Mouse (Mus musculus): ENCODE measurements around the gene Fam160b1.

Gene Fam160b1

DNA sequence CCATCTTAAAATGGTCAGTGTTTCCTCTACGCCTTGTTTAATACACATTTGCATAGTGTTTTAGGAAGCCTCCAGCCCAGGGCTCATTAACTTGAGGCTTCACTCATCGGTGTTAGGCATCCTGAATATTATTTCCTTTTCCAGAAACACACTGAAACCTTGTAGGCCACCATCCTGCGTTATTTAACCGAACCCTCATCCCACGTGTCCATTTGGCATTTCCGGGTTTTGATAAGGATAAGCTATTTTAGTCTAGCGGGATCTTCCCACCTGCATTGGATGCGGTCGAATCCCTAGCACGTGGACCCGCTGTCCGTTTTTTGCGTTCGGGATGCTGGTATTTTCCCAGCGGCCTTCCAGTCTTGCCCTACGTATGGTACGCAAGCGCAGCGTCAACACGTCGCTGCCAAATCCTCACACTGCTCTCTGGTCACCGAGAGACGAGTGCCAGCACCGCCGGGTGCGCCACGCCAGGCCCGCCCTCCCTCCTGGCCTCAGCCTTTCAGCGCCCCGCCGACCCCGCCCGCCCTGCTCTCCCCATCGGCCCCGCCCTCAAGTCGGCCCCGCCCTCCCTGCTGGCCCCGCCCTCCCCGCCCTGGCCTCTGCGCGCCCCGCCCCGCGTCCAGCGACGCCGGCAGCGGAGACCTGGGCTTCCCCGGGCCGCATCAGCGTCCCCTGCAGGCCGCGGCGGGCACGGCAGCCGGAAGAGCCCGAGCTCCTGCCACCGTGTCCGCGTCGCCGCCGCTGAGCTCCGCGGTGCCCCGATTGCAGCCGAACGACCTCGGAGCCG lies at the start of gene Fam160b1:
TSS of gene Fam160b1 (plus strand) at position 340 of the 790 bp plus-strand sequence.
- peak; percentile 90 for DNase-seq (ENCODE audit: low read depth, low spot score)

DNA sequence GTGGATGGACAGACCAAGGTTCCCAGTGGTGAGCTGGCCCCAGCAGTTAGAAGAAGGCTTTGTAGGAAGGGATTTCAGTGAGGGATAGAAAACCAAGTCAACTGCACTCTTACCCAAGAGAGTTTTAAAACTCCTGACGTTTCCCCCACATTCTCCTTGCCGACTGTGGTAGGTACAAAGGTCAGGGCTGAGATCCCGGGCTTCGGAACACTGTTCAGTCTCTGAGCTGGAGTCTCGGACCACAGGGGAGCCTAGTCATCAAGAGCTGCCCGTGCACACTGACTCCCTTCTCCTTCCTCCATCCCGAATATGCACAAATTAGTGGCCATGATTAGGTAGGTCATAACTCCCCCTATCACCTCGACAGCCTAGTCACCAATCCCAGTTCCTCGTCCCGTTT lies 47.3 kb upstream of the Fam160b1 start:
- no peak for DNase-seq (ENCODE audit: low read depth, low spot score)

DNA sequence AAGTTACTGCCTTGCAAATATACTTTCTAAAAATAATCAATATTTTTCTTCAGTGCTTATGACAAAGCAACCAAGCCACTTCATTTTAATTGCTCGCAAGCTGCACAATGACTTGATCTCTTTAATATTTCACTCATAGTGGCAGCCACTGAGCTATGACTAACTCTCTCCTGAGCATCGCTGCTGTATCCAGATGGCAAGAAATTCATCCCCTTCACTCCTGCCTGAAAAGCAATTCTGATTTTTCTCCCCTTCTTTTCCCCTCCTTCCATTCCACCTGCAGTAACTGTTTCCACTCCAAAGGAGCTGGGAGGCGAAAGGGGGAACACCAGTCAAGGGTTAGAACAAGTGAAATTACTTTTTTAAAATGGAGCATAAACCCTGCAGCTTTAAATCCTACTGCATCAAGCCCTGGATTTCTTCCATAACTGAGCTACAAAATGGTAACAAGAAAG lies 46.6 kb upstream of the Fam160b1 start:
- no peak for DNase-seq (ENCODE audit: low read depth, low spot score)

- no peak for DNase-seq (ENCODE audit: low read depth, low spot score)
Observed at GRCm38 (mm10) chr19:57314346-57315012, 46.0 kb upstream of the Fam160b1 start, which contains the start of gene Ablim1. TSS of gene Ablim1 (minus strand) at chr19:57314919.

DNA sequence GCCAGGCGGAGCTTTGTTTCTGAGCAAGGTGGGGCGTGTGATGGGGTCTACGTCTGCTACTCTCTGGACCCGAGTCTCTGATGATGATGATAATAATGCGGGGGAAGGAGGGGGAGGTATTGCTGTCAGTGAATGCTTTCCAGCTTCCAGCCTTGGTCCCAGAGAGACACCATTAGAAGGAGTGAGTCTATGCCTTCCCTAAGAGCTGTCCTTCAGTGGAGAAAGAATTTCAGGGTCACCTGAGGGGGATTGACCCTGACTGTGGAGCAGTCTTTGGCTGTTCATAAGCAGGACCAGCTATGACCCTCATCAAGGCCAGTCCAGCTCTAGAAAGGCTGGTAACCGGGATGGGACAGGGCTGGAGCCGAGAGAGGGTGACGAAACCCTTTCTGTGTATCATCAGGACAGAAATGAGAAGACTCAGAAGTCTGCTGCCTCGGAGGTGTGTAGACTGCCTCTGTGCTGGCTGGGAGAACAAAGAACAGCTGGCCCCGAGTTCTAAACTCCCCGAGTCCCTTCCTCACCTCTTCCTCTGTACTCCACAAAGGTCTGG lies 45.4 kb upstream of the Fam160b1 start:
- DNase-seq (ENCODE audit: low read depth, low spot score) = no peak

DNA sequence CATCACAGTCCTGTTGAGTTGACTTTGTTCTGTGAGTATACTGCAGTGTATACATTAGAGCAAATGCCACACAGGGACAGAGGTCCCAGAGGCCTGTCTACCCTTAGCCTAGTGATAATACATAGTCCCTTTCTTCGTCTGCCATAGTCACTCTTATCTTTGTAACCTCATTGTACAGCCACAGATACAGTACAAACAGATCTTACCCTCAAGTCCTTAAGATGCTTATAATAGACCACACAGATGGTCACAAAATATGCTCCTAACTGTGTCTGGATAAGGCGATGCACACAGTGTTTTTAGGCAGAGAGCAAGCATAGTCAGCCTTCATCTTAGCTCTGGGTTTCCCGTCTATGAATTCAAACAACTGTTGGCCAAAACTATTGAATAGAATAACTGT lies 43.9 kb upstream of the Fam160b1 start:
- no peak for DNase-seq (ENCODE audit: low read depth, low spot score)

GRCm38 (mm10) chr19:57320656-57321382 lies 39.7 kb upstream of the Fam160b1 start:
- DNase-seq (ENCODE audit: low read depth, low spot score) = no peak

GRCm38 (mm10) chr19:57321839-57322238 lies 38.6 kb upstream of the Fam160b1 start:
- DNase-seq (ENCODE audit: low read depth, low spot score) = no peak

DNA sequence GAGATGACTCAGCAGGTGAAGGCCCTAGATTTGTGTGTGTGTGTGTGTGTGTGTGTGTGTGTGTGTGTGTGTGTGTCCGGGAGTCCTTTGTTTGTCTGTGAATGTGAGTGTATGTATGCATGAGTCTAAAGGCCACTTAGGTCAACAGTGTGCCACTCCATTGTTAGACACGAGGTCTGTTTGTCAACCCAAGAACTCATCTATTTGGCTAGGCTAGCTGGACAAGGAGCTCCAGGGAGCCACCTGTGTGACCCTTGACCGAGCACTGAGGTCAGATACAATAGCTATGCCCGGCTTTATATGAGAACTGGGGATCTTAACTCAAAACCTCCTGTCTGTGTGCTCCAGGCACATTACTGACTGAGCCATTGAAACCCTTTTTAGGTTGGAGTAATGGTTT lies 38.0 kb upstream of the Fam160b1 start:
- DNase-seq (ENCODE audit: low read depth, low spot score) = no peak

DNA sequence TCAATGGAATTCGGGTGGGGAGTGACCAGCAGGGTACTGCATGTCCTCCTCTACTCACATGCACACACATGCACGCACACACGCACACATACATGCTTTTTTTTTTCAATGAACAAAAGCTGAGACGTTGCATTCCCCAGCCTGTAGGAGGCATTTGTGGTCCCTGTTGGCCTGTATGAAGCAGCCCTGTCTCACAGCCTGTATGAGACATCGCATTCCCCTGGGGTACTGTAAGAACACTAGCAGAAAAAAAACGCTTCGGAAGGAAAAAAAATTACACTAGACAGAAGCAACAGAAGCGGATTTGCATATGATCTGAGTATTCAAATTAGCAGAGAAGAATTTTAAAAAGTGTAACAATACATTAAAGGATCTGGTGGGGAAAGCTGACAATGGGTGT lies 37.4 kb upstream of the Fam160b1 start:
- DNase-seq (ENCODE audit: low read depth, low spot score) = no peak

GRCm38 (mm10) chr19:57325748-57326300 lies 34.7 kb upstream of the Fam160b1 start:
- DNase-seq (ENCODE audit: low read depth, low spot score) = no peak

DNA sequence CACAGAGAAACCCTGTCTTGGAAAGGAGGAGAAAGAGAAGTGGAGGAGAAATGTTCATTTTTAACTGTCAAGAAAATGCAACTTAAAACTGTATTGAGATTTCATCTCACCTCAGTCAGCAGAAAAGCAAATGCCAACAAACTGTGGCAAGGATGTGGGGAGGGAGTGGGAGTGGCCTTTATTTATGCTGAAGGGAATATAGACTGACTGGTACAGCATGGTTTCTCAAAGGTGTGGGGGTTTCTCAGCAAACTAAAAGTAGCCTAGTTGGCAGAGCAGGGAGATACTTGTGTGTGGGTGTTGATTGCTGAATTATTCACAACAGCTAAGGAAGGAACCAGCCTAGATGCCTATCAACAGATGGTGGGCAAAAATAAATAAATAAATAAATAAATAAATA lies 32.8 kb upstream of the Fam160b1 start:
- no peak for DNase-seq (ENCODE audit: low read depth, low spot score)

DNA sequence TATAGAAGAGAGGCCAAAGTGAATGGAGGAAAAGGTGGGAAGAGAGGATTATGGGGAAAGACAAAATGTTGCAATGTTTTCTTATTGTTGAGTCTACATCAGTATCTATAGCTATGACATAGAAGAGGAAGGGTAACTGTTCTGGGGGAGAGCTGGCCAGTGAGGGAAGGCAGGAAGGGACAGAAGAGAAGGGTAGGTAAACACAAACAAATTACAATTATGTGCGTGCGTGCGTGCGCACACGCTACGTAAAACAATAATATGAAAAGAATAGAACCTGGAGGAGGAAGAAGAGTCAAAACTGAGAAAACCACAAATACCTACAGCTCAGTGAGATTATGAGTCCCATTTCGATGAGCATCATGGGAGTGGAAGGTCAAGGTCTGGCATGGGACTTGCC lies 32.2 kb upstream of the Fam160b1 start:
- DNase-seq (ENCODE audit: low read depth, low spot score) = no peak

GRCm38 (mm10) chr19:57328792-57329191 lies 31.7 kb upstream of the Fam160b1 start:
- DNase-seq (ENCODE audit: low read depth, low spot score) = peak; percentile 16

DNA sequence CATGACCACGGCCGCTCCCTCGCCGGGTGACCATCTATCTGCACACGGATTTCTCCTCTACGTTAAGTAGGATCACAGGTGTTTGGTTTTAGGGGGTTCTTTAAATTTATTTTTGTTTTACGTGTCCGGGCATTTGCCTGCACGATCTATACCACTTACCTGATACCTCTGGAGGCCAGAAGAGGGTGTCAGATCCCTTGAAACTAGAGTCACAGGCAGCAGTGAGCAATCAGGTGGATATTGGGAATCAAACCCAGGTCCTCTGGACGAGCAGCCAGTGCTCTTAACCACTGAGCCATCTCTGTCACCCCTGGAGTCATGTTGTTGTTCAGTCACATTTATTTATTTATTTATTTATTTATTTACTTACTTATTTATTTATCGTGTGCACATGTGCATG lies 30.2 kb upstream of the Fam160b1 start:
- no peak for DNase-seq (ENCODE audit: low read depth, low spot score)

- DNase-seq (ENCODE audit: low read depth, low spot score) = no peak
Observed at GRCm38 (mm10) chr19:57331237-57331636, 29.2 kb upstream of the Fam160b1 start.

DNA sequence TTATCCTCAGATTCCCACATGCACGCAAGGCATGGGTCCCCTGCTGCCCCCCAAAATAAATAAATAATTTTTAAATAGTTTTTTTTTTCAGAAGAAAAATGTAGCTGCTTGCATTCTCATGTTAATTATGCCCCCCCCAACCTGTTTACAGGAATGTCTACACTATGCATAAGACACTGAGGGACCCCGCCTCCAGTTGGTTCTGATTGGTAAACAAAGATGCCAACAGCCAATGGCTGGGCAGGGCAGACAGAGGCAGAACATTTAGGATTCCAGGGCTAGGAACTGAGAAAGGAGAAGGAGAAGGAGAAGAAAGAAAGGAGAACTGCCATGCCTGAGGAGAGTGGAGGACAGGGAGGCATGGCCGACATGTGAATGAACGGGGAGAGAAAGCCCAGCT lies 27.1 kb upstream of the Fam160b1 start:
- DNase-seq (ENCODE audit: low read depth, low spot score) = no peak

DNA sequence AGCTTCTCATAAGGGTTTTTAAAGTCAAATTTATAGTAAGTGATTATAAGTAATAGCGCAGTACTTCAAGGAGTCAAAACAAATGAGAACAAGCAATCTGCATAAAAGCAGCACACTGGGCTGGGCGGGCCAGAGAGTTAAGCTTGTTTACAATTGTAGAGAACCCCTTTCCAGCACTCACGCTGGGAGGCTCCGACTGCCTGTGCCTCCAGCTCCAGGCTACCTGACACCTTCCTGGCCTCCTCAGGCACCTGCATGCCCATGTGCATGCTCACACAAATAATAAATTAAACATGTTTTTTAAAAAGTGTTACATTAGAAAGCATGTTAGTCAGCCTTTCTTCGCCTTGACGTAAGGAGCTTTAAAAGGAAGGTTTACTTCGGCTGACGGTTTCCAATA lies 25.3 kb upstream of the Fam160b1 start:
- no peak for DNase-seq (ENCODE audit: low read depth, low spot score)

GRCm38 (mm10) chr19:57339281-57339864 lies 21.1 kb upstream of the Fam160b1 start:
- DNase-seq (ENCODE audit: low read depth, low spot score) = no peak

DNA sequence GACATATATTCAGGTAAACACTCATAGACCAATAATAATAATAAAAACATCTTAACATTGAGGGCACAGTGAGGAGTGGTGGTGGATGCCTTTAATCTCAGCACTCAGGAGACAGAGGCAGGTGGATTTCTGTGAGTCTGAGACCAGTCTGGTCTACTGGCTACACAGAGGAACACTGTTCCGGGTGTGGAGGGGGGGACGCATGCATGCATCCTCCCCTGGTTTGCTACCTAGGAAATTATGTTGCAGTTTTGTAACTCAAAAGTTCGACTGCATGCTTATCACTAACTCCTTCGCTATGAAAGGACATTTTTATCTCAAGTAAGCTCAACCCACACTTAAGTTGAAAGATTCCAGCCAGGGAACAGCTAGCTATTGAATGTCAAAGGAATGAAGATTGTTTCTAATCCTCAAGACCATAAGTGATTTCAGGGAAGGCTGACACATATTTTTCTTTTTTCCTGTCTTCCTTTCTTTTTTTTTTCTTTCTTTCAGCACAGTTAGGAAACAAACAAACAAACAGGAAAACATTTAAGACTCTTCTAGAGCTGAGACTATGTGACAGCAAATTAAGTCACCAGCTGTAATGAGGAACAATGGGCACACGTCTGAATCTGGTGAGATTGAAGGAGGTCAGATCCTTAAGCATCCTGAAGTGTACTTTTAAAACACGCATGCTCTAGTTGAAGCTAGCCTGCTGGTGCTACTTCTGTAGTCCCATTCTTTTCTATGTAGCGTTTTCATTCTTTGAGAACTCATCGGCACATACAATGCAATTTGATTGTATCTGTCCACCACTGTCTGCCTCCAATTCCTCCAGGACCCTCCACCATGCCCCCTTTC lies 19.4 kb upstream of the Fam160b1 start:
- no peak for DNase-seq (ENCODE audit: low read depth, low spot score)

Measured in c-Kit-negative CD71-positive TER-119-positive erythroid progenitor cells, embryonic 14.5 days (primary cell).